Mouse (Mus musculus) C2C12 (cell line): ENCODE results near the gene Eps15.

Experiments
- CTCF ChIP-seq: IDR thresholded peaks from one replicate; pipeline ENCODE4 v1.5.1; 2011; ENCODE audit not compliant: control insufficient read depth, insufficient read depth, insufficient read length
- USF1 ChIP-seq: IDR thresholded peaks from one replicate; pipeline ENCODE4 v1.6.1; 2011; ENCODE audit warnings: low read depth, mild to moderate bottlenecking, control low read depth, moderate library complexity

DNA sequence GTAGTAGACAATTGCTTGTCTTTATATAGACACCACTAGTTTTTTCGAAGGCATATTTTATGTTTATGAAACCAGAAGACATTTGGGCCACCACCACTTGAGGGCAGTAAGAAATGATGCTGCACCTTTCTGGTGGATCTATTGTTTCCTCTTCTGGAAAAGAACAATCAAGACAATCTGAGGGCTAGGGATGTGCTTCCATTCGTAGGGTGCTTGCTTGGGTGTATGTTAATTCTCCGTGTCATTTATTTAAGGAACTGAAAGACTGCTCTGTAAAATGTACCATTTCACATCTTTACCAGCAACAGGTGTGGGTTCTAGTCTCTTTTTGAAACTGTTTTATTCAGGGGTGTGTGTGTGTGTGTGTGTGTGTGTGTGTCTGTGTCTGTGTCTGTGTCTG, 11.2 kb upstream of the Eps15 start:
- no peak for TF ChIP-seq CTCF
- no peak for TF ChIP-seq USF1
